Mouse (Mus musculus) ES-E14 (cell line): ENCODE results near the gene Wdr6. TPM values are rescaled to one million over a fixed set of nuclear protein-coding genes. Genes with fewer than 3 reads are reported as not detected.

ENCODE experiments used
- DNase-seq: peaks from one replicate; pipeline ENCODE4 v3.0.0-alpha.2; 2013; ENCODE audit warnings: low read depth, low spot score
- H3K27ac ChIP-seq: 2 replicates; pipeline ENCODE4 v1.5.1; 2012; ENCODE audit warnings: low read depth, mild to moderate bottlenecking, low read length, moderate library complexity, mixed read lengths; ENCODE audit not compliant: poor library complexity, insufficient read depth, severe bottlenecking
- H3K36me3 ChIP-seq: 2 replicates; pipeline ENCODE4 v1.6.1; 2012; ENCODE audit warnings: mild to moderate bottlenecking, low read length, moderate library complexity, mixed read lengths; ENCODE audit not compliant: control insufficient read depth, poor library complexity, insufficient read depth, severe bottlenecking
- H3K4me1 ChIP-seq, 2 experiments: fragments of 150-350 bp in 1 of 2; sonication (generic) in 1 of 2; 2 replicates each; pipeline ENCODE4 v1.6.1; 2012; ENCODE audit warnings: low read length in 2 of 2, mild to moderate bottlenecking in 1 of 2, mixed read lengths in 1 of 2; ENCODE audit not compliant: control insufficient read depth in 2 of 2, insufficient read depth in 2 of 2, poor library complexity in 1 of 2
- H3K4me3 ChIP-seq, 2 experiments: fragments of 150-350 bp in 1 of 2; sonication (generic) in 1 of 2; 2 replicates each; pipeline ENCODE4 v1.5.1; 2012; ENCODE audit warnings: low read length in 2 of 2, low read depth in 1 of 2, mild to moderate bottlenecking in 1 of 2, mixed read lengths in 1 of 2; ENCODE audit not compliant: insufficient read depth in 1 of 2, poor library complexity in 1 of 2, severe bottlenecking in 1 of 2
- H3K9ac ChIP-seq: 2 replicates; pipeline ENCODE4 v1.6.1; 2012; ENCODE audit warnings: low read depth, mild to moderate bottlenecking, low read length, mixed read lengths; ENCODE audit not compliant: poor library complexity, insufficient read depth, severe bottlenecking
- H3K9me3 ChIP-seq: fragments of 150-350 bp; sonication (generic); 2 replicates; pipeline ENCODE4 v1.6.1; 2012; ENCODE audit warnings: low read depth, mild to moderate bottlenecking, low read length; ENCODE audit not compliant: control insufficient read depth, insufficient read depth
- CHD2 ChIP-seq: IDR thresholded peaks from 2 replicates; pipeline ENCODE4 v1.6.1; 2014; ENCODE audit warnings: mild to moderate bottlenecking, low read depth, low read length, inconsistent platforms
- HCFC1 ChIP-seq: IDR thresholded peaks from 2 replicates; pipeline ENCODE4 v1.6.1; 2012; ENCODE audit warnings: low read length, inconsistent platforms, borderline replicate concordance; ENCODE audit not compliant: insufficient read depth
- MAFK ChIP-seq: IDR thresholded peaks from 2 replicates; pipeline ENCODE4 v1.6.1; 2014; ENCODE audit warnings: mild to moderate bottlenecking, low read depth, low read length, inconsistent platforms; ENCODE audit not compliant: insufficient read depth
- ZC3H11A ChIP-seq: IDR thresholded peaks from 2 replicates; pipeline ENCODE4 v1.6.1; 2012; ENCODE audit warnings: low read depth, mild to moderate bottlenecking, inconsistent platforms, low read length, borderline replicate concordance
- ZNF384 ChIP-seq: IDR thresholded peaks from 2 replicates; pipeline ENCODE4 v1.6.1; 2012; ENCODE audit warnings: low read depth, low read length, inconsistent platforms
- in situ Hi-C, 2 experiments: fragments of 600-800 bp; cut with MboI; formaldehyde crosslinking; loops; one replicate each; pipeline ENCODE4 v1.15.1; 2025; ENCODE audit warnings: low sequenced_read_pairs in 2 of 2, inconsistent platforms in 1 of 2; ENCODE audit not compliant: unreplicated experiment in 2 of 2
- total RNA-seq: library from RNA; depleted of rRNA; stranded (reverse); fragments of 300-350 nt; gene quantifications from 2 replicates; pipeline ENCODE4 v1.2.3, GENCODE M21; 2012

Wdr6 gene
- total RNA-seq, 1 experiment, result 78.8 TPM

GRCm38 (mm10) chr9:108564131-108564530 is 14.4 kb downstream of the Wdr6 start:
- DNase-seq, result no peak
- in situ Hi-C loops, result no loop called here
- Histone ChIP-seq H3K4me1 (peaks cover 7 to 8% of the 10 kb centered on the region in 2 experiments; a peak in 3 of 4 replicates), H3K4me3 (no peak overlapping the region), H3K9ac (no peak overlapping the region), H3K27ac (no peak overlapping the region), H3K9me3 (no peaks in the 10 kb centered on the region), H3K36me3 (peaks cover 46% of the 10 kb centered on the region)
- no peak for TF ChIP-seq ZNF384
- TF ChIP-seq CHD2, result no peak
- TF ChIP-seq ZC3H11A, result no peak
- TF ChIP-seq MAFK, result no peak
- no peak for TF ChIP-seq HCFC1

- no peak for TF ChIP-seq MAFK
- TF ChIP-seq ZC3H11A, result no peak
- TF ChIP-seq HCFC1, result no peak
- no peak for TF ChIP-seq CHD2
- TF ChIP-seq ZNF384, result no peak
- Histone ChIP-seq H3K4me1 (peaks cover 3 to 8% of the 10 kb centered on the region in 2 experiments; a peak in 3 of 4 replicates), H3K9ac (no peak overlapping the region), H3K36me3 (peaks cover 46% of the 10 kb centered on the region), H3K4me3 (no peak overlapping the region), H3K9me3 (no peaks in the 10 kb centered on the region), H3K27ac (no peak overlapping the region)
- in situ Hi-C loops, result no loop called here
- DNase-seq, result no peak
These were observed 14.9 kb downstream of the Wdr6 start for GRCm38 (mm10) chr9:108563671-108564070.

- Histone ChIP-seq H3K27ac (peak within 1 kb of the TSS; percentile 70), H3K9ac (peak within 1 kb of the TSS; percentile 93), H3K4me3 (peak within 1 kb of the TSS; percentile 82 to 85), H3K9me3 (no peaks in the 10 kb centered on the region), H3K4me1 (peaks cover 3 to 5% of the 10 kb centered on the region in 2 experiments; a peak in 3 of 4 replicates), H3K36me3 (peaks cover 55% of the 10 kb centered on the region)
- DNase-seq, result peak; percentile 98
- in situ Hi-C loops, result no loop called here
- TF ChIP-seq HCFC1, result no peak
- TF ChIP-seq CHD2, result no peak
- no peak for TF ChIP-seq ZC3H11A
- TF ChIP-seq MAFK, result no peak
- TF ChIP-seq ZNF384, result no peak
These were observed 18.2 kb downstream of the Wdr6 start, which contains the start of gene Impdh2 for GRCm38 (mm10) chr9:108560227-108560841. TSS of gene Impdh2 (plus strand) at chr9:108560286.

- no peak for DNase-seq
- H3K9ac ChIP-seq, result no peak overlapping the region
- H3K9me3 ChIP-seq, result no peaks in the 10 kb centered on the region
- peaks cover 3 to 5% of the 10 kb centered on the region in 2 experiments; a peak in 3 of 4 replicates for H3K4me1 ChIP-seq
- no peak for TF ChIP-seq MAFK
- peaks cover 47% of the 10 kb centered on the region for H3K36me3 ChIP-seq
- in situ Hi-C loops, result no loop called here
- no peak overlapping the region for H3K4me3 ChIP-seq
- no peak overlapping the region for H3K27ac ChIP-seq
These were observed 19.4 kb downstream of the Wdr6 start for GRCm38 (mm10) chr9:108559169-108559568.

GRCm38 (mm10) chr9:108546875-108547274 is 31.7 kb downstream of the Wdr6 start:
- no peak for DNase-seq
- TF ChIP-seq CHD2, result no peak
- no peak for TF ChIP-seq ZC3H11A
- Histone ChIP-seq H3K9ac (no peak overlapping the region), H3K4me1 (no peaks in the 10 kb centered on the region; a peak in 2 of 4 replicates), H3K36me3 (peaks cover 34% of the 10 kb centered on the region), H3K27ac (no peak overlapping the region), H3K4me3 (no peak overlapping the region), H3K9me3 (no peaks in the 10 kb centered on the region)
- in situ Hi-C loops, result no loop called here
